Mouse (Mus musculus) kidney, postnatal 0 days (tissue): ENCODE results near the gene Mical3. TPM values are rescaled to one million over a fixed set of nuclear protein-coding genes. Genes with fewer than 3 reads are reported as not detected.
A peak's percentile ranks its signal among the peaks of the same experiment; 100 is the strongest.

ENCODE experiments used
- ATAC-seq: fragments of 200-750 bp; cut with Nextera tagmentation; replicated peaks from 2 replicates; pipeline ENCODE4 v1.8.0; 2017; ENCODE audit warnings: low read depth, moderate number of reproducible peaks, moderate TSS enrichment, moderate library complexity; ENCODE audit not compliant: low FRiP score
- DNase-seq: peaks from one replicate; pipeline ENCODE4 v3.0.0-alpha.2; 2016; ENCODE audit warnings: low spot score
- H3K27ac ChIP-seq: fragments of 300-500 bp; sonication (generic); 2 replicates; pipeline ENCODE4 v1.5.1; 2014; ENCODE audit warnings: mild to moderate bottlenecking
- H3K27me3 ChIP-seq: fragments of 300-500 bp; sonication (generic); 2 replicates; pipeline ENCODE4 v1.6.1; 2014; ENCODE audit warnings: low read length, mixed read lengths; ENCODE audit not compliant: insufficient read depth
- H3K36me3 ChIP-seq: fragments of 300-500 bp; sonication (generic); 2 replicates; pipeline ENCODE4 v1.6.1; 2014; ENCODE audit warnings: low read length, mixed read lengths; ENCODE audit not compliant: insufficient read depth
- H3K4me1 ChIP-seq: fragments of 300-500 bp; sonication (generic); replicated peaks from 2 replicates; pipeline ENCODE4 v1.6.1; 2014; ENCODE audit warnings: antibody characterized with exemption, low read length, mixed read lengths; ENCODE audit not compliant: insufficient read depth
- H3K4me2 ChIP-seq: fragments of 300-500 bp; sonication (generic); 2 replicates; pipeline ENCODE4 v1.6.1; 2014; ENCODE audit warnings: mild to moderate bottlenecking, low read length, moderate library complexity, mixed read lengths
- H3K4me3 ChIP-seq: fragments of 300-500 bp; sonication (generic); replicated peaks from 2 replicates; pipeline ENCODE4 v1.5.1; 2014; ENCODE audit warnings: low read depth, low read length
- H3K9ac ChIP-seq: fragments of 300-500 bp; sonication (generic); 2 replicates; pipeline ENCODE4 v1.6.1; 2014; ENCODE audit warnings: low read depth, low read length
- H3K9me3 ChIP-seq: fragments of 300-500 bp; sonication (generic); replicated peaks from 2 replicates; pipeline ENCODE4 v1.6.1; 2016; ENCODE audit warnings: low read length, inconsistent platforms, mixed read lengths
- CTCF ChIP-seq: IDR thresholded peaks from 2 replicates; pipeline ENCODE4 v1.5.1; 2016; ENCODE audit warnings: antibody characterized with exemption, low read depth, mild to moderate bottlenecking, moderate library complexity
- WGBS: fragments of 180-500 bp; shearing (Covaris S2); extraction: QIAGEN DNeasy Blood & Tissue Kit; methylation state at CpG from one replicate; pipeline ENCODE4 v1.1.7; 2014; 5-methylcytosine and 5-hydroxymethylcytosine counted together
- polyA plus RNA-seq: library from polyadenylated mRNA; unstranded; fragments of >200 nt; fragmentation: Nextera tagmentation; extraction: Ambion mirVana; gene quantifications from 2 replicates; pipeline ENCODE4 v1.2.1, GENCODE M21; 2015

Gene Mical3
- polyA plus RNA-seq, 1 experiment from 2014 or later = 6.0 TPM

GRCm38 (mm10) chr6:121103406-121104171 is 27.2 kb downstream of the Mical3 start:
- Histone ChIP-seq H3K4me3 (no peak overlapping the region), H3K9ac (no peak overlapping the region), H3K9me3 (no peaks in the 10 kb centered on the region), H3K4me1 (peaks cover 2% of the 10 kb centered on the region; the same call in 1 of the 2 replicates), H3K4me2 (no peak overlapping the region), H3K27me3 (no peaks in the 10 kb centered on the region), H3K27ac (no peak overlapping the region), H3K36me3 (no peaks in the 10 kb centered on the region)
- TF ChIP-seq CTCF = no peak
- no peak for DNase-seq
- WGBS = 84% methylated on average over 14 of the region's 14 CpGs
- no peak for ATAC-seq

- Histone ChIP-seq H3K36me3 (no peaks in the 10 kb centered on the region), H3K27ac (no peak overlapping the region), H3K9ac (no peak overlapping the region), H3K4me3 (no peak overlapping the region), H3K9me3 (no peaks in the 10 kb centered on the region), H3K27me3 (no peaks in the 10 kb centered on the region), H3K4me1 (no peaks in the 10 kb centered on the region; the same call in 1 of the 2 replicates), H3K4me2 (no peak overlapping the region)
- no peak for TF ChIP-seq CTCF
- DNase-seq = no peak
- no peak for ATAC-seq
- 80% methylated on average over 10 of the region's 10 CpGs for WGBS
These were observed 27.9 kb downstream of the Mical3 start for GRCm38 (mm10) chr6:121102941-121103340.

- WGBS = 92% methylated on average over 2 of the region's 2 CpGs
- TF ChIP-seq CTCF = no peak
- no peaks in the 10 kb centered on the region for H3K27me3 ChIP-seq
These were observed 28.7 kb downstream of the Mical3 start for GRCm38 (mm10) chr6:121102084-121102483.

GRCm38 (mm10) chr6:121101201-121101600 is 29.6 kb downstream of the Mical3 start:
- H3K27ac ChIP-seq = no peak overlapping the region
- no peaks in the 10 kb centered on the region for H3K9me3 ChIP-seq
- no peaks in the 10 kb centered on the region for H3K27me3 ChIP-seq
- TF ChIP-seq CTCF = no peak
- peak; percentile 41 for ATAC-seq
- H3K4me1 ChIP-seq = no peaks in the 10 kb centered on the region; the same call in 1 of the 2 replicates
- DNase-seq = no peak
- no peak overlapping the region for H3K4me2 ChIP-seq
- H3K36me3 ChIP-seq = no peaks in the 10 kb centered on the region
- H3K4me3 ChIP-seq = no peak overlapping the region
- H3K9ac ChIP-seq = no peak overlapping the region
- 75% methylated on average over 5 of the region's 5 CpGs for WGBS

More at GRCm38 (mm10) chr6:121102084-121102483, 28.7 kb downstream of the Mical3 start:
- Histone ChIP-seq H3K4me2 (no peak overlapping the region), H3K9me3 (no peaks in the 10 kb centered on the region), H3K36me3 (no peaks in the 10 kb centered on the region), H3K9ac (no peak overlapping the region), H3K4me1 (no peaks in the 10 kb centered on the region; the same call in 1 of the 2 replicates), H3K27ac (no peak overlapping the region), H3K4me3 (no peak overlapping the region)
- DNase-seq = no peak
- ATAC-seq = no peak

- no peak overlapping the region for H3K27ac ChIP-seq
- no peaks in the 10 kb centered on the region for H3K36me3 ChIP-seq
- WGBS = 83% methylated on average over 7 of the region's 7 CpGs
- H3K27me3 ChIP-seq = no peaks in the 10 kb centered on the region
- no peak overlapping the region for H3K4me3 ChIP-seq
- no peaks in the 10 kb centered on the region for H3K9me3 ChIP-seq
- H3K4me1 ChIP-seq = no peaks in the 10 kb centered on the region; the same call in 1 of the 2 replicates
- DNase-seq (no peak), ATAC-seq (no peak)
- no peak for TF ChIP-seq CTCF
- no peak overlapping the region for H3K9ac ChIP-seq
- H3K4me2 ChIP-seq = no peak overlapping the region
These were observed 31.0 kb downstream of the Mical3 start for GRCm38 (mm10) chr6:121099831-121100230.

- 76% methylated on average over 4 of the region's 4 CpGs for WGBS
- Histone ChIP-seq H3K9me3 (no peaks in the 10 kb centered on the region), H3K27me3 (no peaks in the 10 kb centered on the region), H3K4me3 (no peak overlapping the region), H3K9ac (no peak overlapping the region), H3K36me3 (no peaks in the 10 kb centered on the region), H3K4me2 (no peak overlapping the region), H3K4me1 (no peaks in the 10 kb centered on the region; the same call in 1 of the 2 replicates), H3K27ac (no peak overlapping the region)
- DNase-seq = no peak
- TF ChIP-seq CTCF = no peak
- ATAC-seq = no peak
These were observed 31.6 kb downstream of the Mical3 start for GRCm38 (mm10) chr6:121099228-121099608.
